Mouse (Mus musculus) hindbrain, embryonic 11.5 days (tissue): ENCODE measurements around the gene Pigr. TPM values are rescaled to one million over a fixed set of nuclear protein-coding genes. Genes with fewer than 3 reads are reported as not detected.
A peak's percentile ranks its signal among the peaks of the same experiment; 100 is the strongest.

Experiments
- ATAC-seq: fragments of 200-750 bp; cut with Nextera tagmentation; 2 replicates; pipeline ENCODE4 v1.8.0; 2017; ENCODE audit warnings: mild to moderate bottlenecking, moderate TSS enrichment, moderate library complexity; ENCODE audit not compliant: low FRiP score
- DNase-seq: peaks from one replicate; pipeline ENCODE4 v3.0.0-alpha.2; 2015; ENCODE audit warnings: low spot score
- H3K27ac ChIP-seq: fragments of 300-500 bp; sonication (generic); 2 replicates; pipeline ENCODE4 v1.5.1; 2014; ENCODE audit warnings: mild to moderate bottlenecking, low read depth, low read length
- H3K27me3 ChIP-seq: fragments of 300-500 bp; sonication (generic); 2 replicates; pipeline ENCODE4 v1.6.1; 2014; ENCODE audit warnings: mild to moderate bottlenecking, low read length, moderate library complexity, mixed read lengths; ENCODE audit not compliant: control insufficient read depth, insufficient read depth
- H3K36me3 ChIP-seq: fragments of 300-500 bp; sonication (generic); 2 replicates; pipeline ENCODE4 v1.6.1; 2014; ENCODE audit warnings: mild to moderate bottlenecking, low read length, moderate library complexity, mixed read lengths; ENCODE audit not compliant: control insufficient read depth, insufficient read depth
- H3K4me1 ChIP-seq: fragments of 300-500 bp; sonication (generic); replicated peaks from 2 replicates; pipeline ENCODE4 v1.6.1; 2014; ENCODE audit warnings: low read length, mixed read lengths; ENCODE audit not compliant: control insufficient read depth, insufficient read depth
- H3K4me2 ChIP-seq: fragments of 300-500 bp; sonication (generic); replicated peaks from 2 replicates; pipeline ENCODE4 v1.6.1; 2014; ENCODE audit warnings: mild to moderate bottlenecking, low read depth, low read length
- H3K4me3 ChIP-seq: fragments of 300-500 bp; sonication (generic); 2 replicates; pipeline ENCODE4 v1.5.1; 2014; ENCODE audit warnings: low read depth, low read length
- H3K9ac ChIP-seq: fragments of 300-500 bp; sonication (generic); 2 replicates; pipeline ENCODE4 v1.6.1; 2014; ENCODE audit warnings: low read depth, low read length
- H3K9me3 ChIP-seq: fragments of 300-500 bp; sonication (generic); 2 replicates; pipeline ENCODE4 v1.6.1; 2016; ENCODE audit warnings: low read length; ENCODE audit not compliant: control insufficient read depth
- WGBS: fragments of 180-500 bp; shearing (Covaris S2); extraction: QIAGEN DNeasy Blood & Tissue Kit; methylation state at CpG from one replicate; pipeline ENCODE4 v1.1.7; 2014; 5-methylcytosine and 5-hydroxymethylcytosine counted together
- polyA plus RNA-seq: library from polyadenylated mRNA; unstranded; fragments of >200 nt; fragmentation: Nextera tagmentation; extraction: Ambion mirVana; gene quantifications from 2 replicates; pipeline ENCODE4 v1.2.1, GENCODE M21; 2014

Pigr gene
- polyA plus RNA-seq, 1 experiment from 2014 or later: not detected

GRCm38 (mm10) chr1:130864238-130864637 is 37.8 kb downstream of the Pigr start:
- DNase-seq (no peak), ATAC-seq (no peak)
- Histone ChIP-seq H3K36me3 (no peaks in the 10 kb centered on the region), H3K4me1 (no peaks in the 10 kb centered on the region), H3K4me3 (no peak overlapping the region), H3K27me3 (no peaks in the 10 kb centered on the region), H3K4me2 (no peak overlapping the region), H3K9me3 (no peaks in the 10 kb centered on the region), H3K9ac (no peak overlapping the region), H3K27ac (no peak overlapping the region)
- 80% methylated on average over 4 of the region's 4 CpGs for WGBS

- no peaks in the 10 kb centered on the region for H3K36me3 ChIP-seq
- H3K4me2 ChIP-seq: no peak overlapping the region
- H3K9ac ChIP-seq: no peak overlapping the region
- no peaks in the 10 kb centered on the region for H3K27me3 ChIP-seq
- H3K9me3 ChIP-seq: no peaks in the 10 kb centered on the region
- no peaks in the 10 kb centered on the region for H3K4me1 ChIP-seq
- ATAC-seq: no peak
- DNase-seq: no peak
- H3K27ac ChIP-seq: no peak overlapping the region
- no peak overlapping the region for H3K4me3 ChIP-seq
- 87% methylated on average over 5 of the region's 5 CpGs for WGBS
Measured at GRCm38 (mm10) chr1:130864741-130865140, 38.3 kb downstream of the Pigr start.

GRCm38 (mm10) chr1:130865541-130866221 is 39.2 kb downstream of the Pigr start, which contains the start of gene Fcmr:
Gene Fcmr (plus strand): TSS chr1:130865669.
- Histone ChIP-seq H3K9me3 (no peaks in the 10 kb centered on the region), H3K27me3 (no peaks in the 10 kb centered on the region), H3K4me1 (no peaks in the 10 kb centered on the region), H3K9ac (no peak within 1 kb of the TSS), H3K4me3 (no peak within 1 kb of the TSS), H3K36me3 (no peaks in the 10 kb centered on the region), H3K27ac (no peak within 1 kb of the TSS), H3K4me2 (no peak within 1 kb of the TSS)
- ATAC-seq (no peak), DNase-seq (no peak)
- 88% methylated on average over 7 of the region's 7 CpGs for WGBS

GRCm38 (mm10) chr1:130872912-130873311 is 46.4 kb downstream of the Pigr start:
- no peak for ATAC-seq
- 91% methylated on average over 2 of the region's 2 CpGs for WGBS

GRCm38 (mm10) chr1:130875139-130875538 is 48.7 kb downstream of the Pigr start:
- ATAC-seq: no peak
- WGBS: 35% methylated on average over 3 of the region's 3 CpGs
- Histone ChIP-seq H3K36me3 (no peaks in the 10 kb centered on the region), H3K9me3 (no peaks in the 10 kb centered on the region), H3K9ac (no peak overlapping the region), H3K4me3 (no peak overlapping the region), H3K4me1 (no peaks in the 10 kb centered on the region), H3K27ac (no peak overlapping the region), H3K27me3 (peaks cover 11% of the 10 kb centered on the region), H3K4me2 (no peak overlapping the region)
- DNase-seq: peak; percentile 58

More at GRCm38 (mm10) chr1:130872912-130873311, 46.4 kb downstream of the Pigr start:
- no peaks in the 10 kb centered on the region for H3K36me3 ChIP-seq
- DNase-seq: no peak
- H3K4me2 ChIP-seq: no peak overlapping the region
- H3K4me1 ChIP-seq: no peaks in the 10 kb centered on the region
- H3K9ac ChIP-seq: no peak overlapping the region
- H3K27me3 ChIP-seq: peaks cover 7% of the 10 kb centered on the region
- no peak overlapping the region for H3K4me3 ChIP-seq
- H3K27ac ChIP-seq: no peak overlapping the region
- no peaks in the 10 kb centered on the region for H3K9me3 ChIP-seq

GRCm38 (mm10) chr1:130875910-130876309 is 49.4 kb downstream of the Pigr start:
- Histone ChIP-seq H3K9me3 (no peaks in the 10 kb centered on the region), H3K4me2 (no peak overlapping the region), H3K27ac (no peak overlapping the region), H3K4me1 (no peaks in the 10 kb centered on the region), H3K4me3 (no peak overlapping the region), H3K27me3 (peaks cover 11% of the 10 kb centered on the region), H3K9ac (no peak overlapping the region), H3K36me3 (no peaks in the 10 kb centered on the region)
- no peak for ATAC-seq
- WGBS: 76% methylated on average over 3 of the region's 3 CpGs
- DNase-seq: no peak

- DNase-seq: peak; percentile 87
Measured at GRCm38 (mm10) chr1:130876931-130877509, 50.5 kb downstream of the Pigr start.

GRCm38 (mm10) chr1:130877889-130878614 is 51.6 kb downstream of the Pigr start:
- Histone ChIP-seq H3K4me3 (peak overlapping the region; percentile 39), H3K27me3 (peaks cover 11% of the 10 kb centered on the region), H3K9me3 (no peaks in the 10 kb centered on the region), H3K9ac (peak overlapping the region; percentile 48; the same call in 1 of the 2 replicates), H3K36me3 (no peaks in the 10 kb centered on the region), H3K27ac (no peak overlapping the region), H3K4me2 (peak overlapping the region; percentile 88), H3K4me1 (no peaks in the 10 kb centered on the region)
- 4% methylated on average over 43 of the region's 43 CpGs for WGBS
- ATAC-seq (peak; percentile 70), DNase-seq (peak; percentile 60)

More at GRCm38 (mm10) chr1:130876931-130877509, 50.5 kb downstream of the Pigr start:
- Histone ChIP-seq H3K27ac (no peak overlapping the region), H3K36me3 (no peaks in the 10 kb centered on the region), H3K4me2 (no peak overlapping the region), H3K4me3 (no peak overlapping the region), H3K4me1 (no peaks in the 10 kb centered on the region), H3K9ac (no peak overlapping the region), H3K27me3 (peaks cover 11% of the 10 kb centered on the region), H3K9me3 (no peaks in the 10 kb centered on the region)
- 0 out of 2 replicates have a peak, but pooled peaks have one; percentile 25 for ATAC-seq
- WGBS: 25% methylated on average over 3 of the region's 3 CpGs
